Mouse (Mus musculus) heart, embryonic 15.5 days (tissue): Measurements from ENCODE around the gene Ceacam19. TPM values are rescaled to one million over a fixed set of nuclear protein-coding genes. Genes with fewer than 3 reads are reported as not detected.

Experiments used
- ATAC-seq: fragments of 200-750 bp; cut with Nextera tagmentation; replicated peaks from 2 replicates; pipeline ENCODE4 v1.8.0; 2017; ENCODE audit warnings: low read depth, moderate TSS enrichment; ENCODE audit not compliant: insufficient number of reproducible peaks, insufficient read depth, low FRiP score
- H3K27ac ChIP-seq: fragments of 300-500 bp; sonication (generic); 2 replicates; pipeline ENCODE4 v1.5.1; 2015; ENCODE audit warnings: mild to moderate bottlenecking, inconsistent platforms
- H3K27me3 ChIP-seq: fragments of 300-500 bp; sonication (generic); 2 replicates; pipeline ENCODE4 v1.6.1; 2015; ENCODE audit warnings: inconsistent platforms
- H3K36me3 ChIP-seq: fragments of 300-500 bp; sonication (generic); 2 replicates; pipeline ENCODE4 v1.6.1; 2015; ENCODE audit warnings: mild to moderate bottlenecking, inconsistent platforms
- H3K4me1 ChIP-seq: fragments of 300-500 bp; sonication (generic); replicated peaks from 2 replicates; pipeline ENCODE4 v1.6.1; 2015; ENCODE audit warnings: inconsistent platforms
- H3K4me2 ChIP-seq: fragments of 300-500 bp; sonication (generic); 2 replicates; pipeline ENCODE4 v1.6.1; 2015; ENCODE audit warnings: inconsistent platforms, mild to moderate bottlenecking, moderate library complexity
- H3K4me3 ChIP-seq: fragments of 300-500 bp; sonication (generic); 2 replicates; pipeline ENCODE4 v1.5.1; 2015; ENCODE audit warnings: mild to moderate bottlenecking, inconsistent platforms
- H3K9ac ChIP-seq: fragments of 300-500 bp; sonication (generic); 2 replicates; pipeline ENCODE4 v1.6.1; 2015; ENCODE audit warnings: mild to moderate bottlenecking, inconsistent platforms
- H3K9me3 ChIP-seq: fragments of 300-500 bp; sonication (generic); replicated peaks from 2 replicates; pipeline ENCODE4 v1.6.1; 2016; ENCODE audit warnings: inconsistent platforms
- WGBS: fragments of 180-500 bp; shearing (Covaris S2); methylation state at CpG from one replicate; pipeline ENCODE4 v1.1.7; 2015; ENCODE audit warnings: mixed read lengths; 5-methylcytosine and 5-hydroxymethylcytosine counted together
- polyA plus RNA-seq: library from polyadenylated mRNA; unstranded; fragments of >200 nt; fragmentation: Nextera tagmentation; extraction: Ambion mirVana; gene quantifications from 2 replicates; pipeline ENCODE4 v1.2.1, GENCODE M21; 2015

Ceacam19 gene
- polyA plus RNA-seq, 1 experiment from 2014 or later: not detected

DNA sequence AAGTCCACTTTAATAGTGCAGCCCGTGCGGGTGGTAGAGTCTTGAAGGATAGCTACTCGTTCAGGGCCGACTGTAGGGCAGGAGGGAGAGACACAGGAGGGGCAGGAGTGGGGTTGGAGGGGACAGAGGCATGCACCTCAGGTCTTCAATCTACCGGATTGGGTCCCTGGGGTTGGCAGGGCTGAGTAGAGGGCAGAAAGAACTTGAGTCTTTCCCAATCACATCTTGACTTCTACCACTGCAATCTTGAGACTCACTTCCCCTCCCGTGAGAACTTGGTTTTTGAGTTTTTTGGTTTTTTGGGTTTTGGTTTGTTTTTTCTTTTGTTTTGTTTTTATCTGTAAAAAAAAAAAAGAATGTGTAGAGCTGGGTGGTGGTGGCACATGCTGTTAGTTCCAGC lies 31.5 kb downstream of the Ceacam19 start:
- Histone ChIP-seq H3K27ac (no peak overlapping the region), H3K27me3 (peaks cover 20% of the 10 kb centered on the region), H3K9me3 (no peaks in the 10 kb centered on the region), H3K4me3 (no peak overlapping the region), H3K9ac (no peak overlapping the region), H3K4me1 (peaks cover 6% of the 10 kb centered on the region; the same call in 1 of the 2 replicates), H3K4me2 (no peak overlapping the region), H3K36me3 (no peaks in the 10 kb centered on the region)
- ATAC-seq: no peak
- WGBS: 78% methylated on average over 6 of the region's 6 CpGs

- no peak overlapping the region for H3K4me3 ChIP-seq
- no peaks in the 10 kb centered on the region for H3K9me3 ChIP-seq
- ATAC-seq: no peak
- H3K4me2 ChIP-seq: no peak overlapping the region
- H3K9ac ChIP-seq: no peak overlapping the region
- peaks cover 26% of the 10 kb centered on the region for H3K27me3 ChIP-seq
- H3K4me1 ChIP-seq: peaks cover 6% of the 10 kb centered on the region; the same call in 1 of the 2 replicates
- H3K36me3 ChIP-seq: no peaks in the 10 kb centered on the region
- WGBS: 72% methylated on average over 5 of the region's 5 CpGs
- H3K27ac ChIP-seq: no peak overlapping the region
Measured at GRCm38 (mm10) chr7:19855663-19856062, 32.1 kb downstream of the Ceacam19 start.

DNA sequence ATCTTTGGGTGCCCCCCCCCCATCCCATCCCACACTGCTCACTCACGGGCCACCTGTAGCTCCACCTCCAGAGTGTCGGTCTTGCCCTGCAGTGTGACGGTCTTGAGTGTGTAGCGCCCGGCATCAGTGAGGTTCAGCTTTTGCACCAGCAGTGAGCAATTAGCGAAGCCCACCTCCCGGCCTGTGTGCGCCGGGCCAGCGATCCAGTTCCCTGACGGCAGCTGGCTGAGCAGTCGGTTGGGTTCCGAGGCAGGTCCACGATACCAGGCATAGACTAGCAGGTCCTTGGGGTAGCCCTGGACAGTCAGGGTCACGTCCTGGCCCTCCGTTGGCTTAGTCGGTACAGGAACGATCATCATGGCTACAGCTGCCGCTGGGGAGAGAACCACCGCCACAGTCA lies 34.2 kb downstream of the Ceacam19 start:
- H3K4me1 ChIP-seq: peaks cover 6% of the 10 kb centered on the region; the same call in 1 of the 2 replicates
- no peak overlapping the region for H3K4me2 ChIP-seq
- WGBS: 83% methylated on average over 20 of the region's 20 CpGs
- no peaks in the 10 kb centered on the region for H3K36me3 ChIP-seq
- no peak for ATAC-seq
- no peak overlapping the region for H3K4me3 ChIP-seq
- H3K27ac ChIP-seq: no peak overlapping the region
- H3K9ac ChIP-seq: no peak overlapping the region
- H3K27me3 ChIP-seq: peaks cover 29% of the 10 kb centered on the region
- H3K9me3 ChIP-seq: no peaks in the 10 kb centered on the region

- Histone ChIP-seq H3K4me2 (peak within 1 kb of the TSS; percentile 48), H3K36me3 (no peaks in the 10 kb centered on the region), H3K9me3 (no peaks in the 10 kb centered on the region), H3K4me3 (peak within 1 kb of the TSS; percentile 19; the same call in 1 of the 2 replicates), H3K4me1 (peaks cover 13% of the 10 kb centered on the region), H3K27me3 (peaks cover 29% of the 10 kb centered on the region), H3K9ac (no peak within 1 kb of the TSS), H3K27ac (no peak within 1 kb of the TSS)
- ATAC-seq: no peak; the same call in 1 of the 2 replicates
- WGBS: 3% methylated on average over 33 of the region's 33 CpGs
Measured at GRCm38 (mm10) chr7:19851858-19852570, 35.8 kb downstream of the Ceacam19 start, which contains the start of gene Gm19345. TSS of gene Gm19345 (plus strand) at chr7:19852003.

DNA sequence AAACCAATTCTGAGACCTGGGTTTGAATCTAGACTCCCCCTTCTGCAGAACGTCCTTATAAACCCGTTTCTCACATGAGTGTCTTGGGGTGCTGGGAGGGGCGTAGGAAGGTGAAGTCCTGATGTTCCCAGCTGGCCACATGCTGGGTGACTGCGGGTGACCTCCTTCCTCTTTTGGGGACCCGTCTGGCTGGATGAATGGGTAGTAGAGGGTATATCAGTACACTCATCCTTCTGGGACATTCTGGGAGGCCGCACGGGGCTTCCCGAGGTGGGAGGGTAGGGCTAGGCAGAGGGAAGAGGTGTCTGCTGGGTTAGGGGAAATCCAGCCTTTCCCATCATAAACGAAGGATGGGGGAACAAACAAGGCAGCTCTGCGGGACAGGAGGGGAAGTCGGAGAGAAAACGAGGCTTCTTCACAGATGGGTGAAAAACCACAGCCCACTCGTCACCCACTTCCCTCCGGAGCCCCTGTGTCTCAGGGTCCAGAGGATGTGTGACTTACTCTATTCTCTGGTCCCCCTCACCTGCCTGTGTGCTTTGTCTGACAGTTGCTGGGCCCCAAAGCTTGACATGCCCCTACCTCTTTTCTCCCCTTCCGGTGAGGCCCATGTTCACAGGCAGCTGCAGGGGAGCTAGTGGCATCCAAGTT lies 43.1 kb downstream of the Ceacam19 start:
- H3K4me3 ChIP-seq: no peak overlapping the region
- no peaks in the 10 kb centered on the region for H3K9me3 ChIP-seq
- WGBS: 56% methylated on average over 15 of the region's 15 CpGs
- H3K4me2 ChIP-seq: no peak overlapping the region; the same call in 1 of the 2 replicates
- H3K4me1 ChIP-seq: peaks cover 12% of the 10 kb centered on the region
- no peak for ATAC-seq
- peaks cover 25% of the 10 kb centered on the region for H3K27me3 ChIP-seq
- no peaks in the 10 kb centered on the region for H3K36me3 ChIP-seq
- no peak overlapping the region for H3K27ac ChIP-seq
- no peak overlapping the region for H3K9ac ChIP-seq

- no peak overlapping the region for H3K9ac ChIP-seq
- H3K27ac ChIP-seq: no peak overlapping the region
- 0 out of 2 replicates have a peak, but pooled peaks have one; percentile 13 for ATAC-seq
- peaks cover 12% of the 10 kb centered on the region for H3K4me1 ChIP-seq
- no peaks in the 10 kb centered on the region for H3K36me3 ChIP-seq
- no peaks in the 10 kb centered on the region for H3K9me3 ChIP-seq
- H3K27me3 ChIP-seq: peaks cover 25% of the 10 kb centered on the region
- WGBS: 2% methylated on average over 11 of the region's 11 CpGs
- no peak overlapping the region; the same call in 1 of the 2 replicates for H3K4me2 ChIP-seq
- H3K4me3 ChIP-seq: no peak overlapping the region
Measured at GRCm38 (mm10) chr7:19843561-19843960, 44.2 kb downstream of the Ceacam19 start.

DNA sequence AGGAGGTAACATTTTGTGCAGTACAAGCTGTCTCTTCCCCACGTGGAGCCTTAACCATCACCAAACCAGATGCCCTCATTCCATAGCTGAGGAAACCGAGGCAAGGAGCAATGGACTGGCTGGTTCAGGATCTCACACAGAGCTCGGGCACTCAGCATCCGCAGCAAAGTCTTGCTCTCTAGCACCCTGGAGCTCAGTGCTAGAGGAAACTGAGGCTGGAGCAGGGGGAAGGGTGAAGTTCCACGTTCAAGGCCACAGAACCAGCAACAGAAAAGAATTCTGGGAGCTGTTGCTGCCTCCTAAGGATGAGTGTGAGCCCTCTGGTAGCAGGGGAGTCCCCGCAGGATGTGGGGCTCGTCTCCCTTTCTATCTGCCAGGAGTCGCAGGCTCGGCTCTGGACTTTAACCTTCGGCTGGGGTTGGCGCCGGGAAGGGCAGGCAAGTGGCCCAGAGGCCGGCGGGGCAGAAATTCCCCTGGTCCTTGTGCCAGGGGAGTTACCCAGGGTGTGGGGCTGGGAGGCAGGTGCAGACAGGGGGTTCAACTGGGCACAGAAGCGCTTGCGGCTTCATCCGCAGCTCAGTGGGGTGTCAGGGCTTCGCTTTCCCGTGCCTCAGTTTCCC lies 44.8 kb downstream of the Ceacam19 start:
- Histone ChIP-seq H3K36me3 (no peaks in the 10 kb centered on the region), H3K27ac (no peak overlapping the region), H3K9me3 (no peaks in the 10 kb centered on the region), H3K4me1 (peaks cover 12% of the 10 kb centered on the region), H3K9ac (no peak overlapping the region), H3K27me3 (peaks cover 25% of the 10 kb centered on the region), H3K4me2 (no peak overlapping the region), H3K4me3 (no peak overlapping the region)
- ATAC-seq: no peak
- 28% methylated on average over 19 of the region's 19 CpGs for WGBS

- ATAC-seq: no peak
- H3K27ac ChIP-seq: no peak overlapping the region
- H3K4me1 ChIP-seq: peaks cover 5% of the 10 kb centered on the region; the same call in 1 of the 2 replicates
- H3K4me3 ChIP-seq: no peak overlapping the region
- no peak overlapping the region for H3K9ac ChIP-seq
- peaks cover 23% of the 10 kb centered on the region for H3K27me3 ChIP-seq
- WGBS: 72% methylated on average over 21 of the region's 21 CpGs
- H3K4me2 ChIP-seq: no peak overlapping the region
- H3K36me3 ChIP-seq: no peaks in the 10 kb centered on the region
- H3K9me3 ChIP-seq: no peaks in the 10 kb centered on the region
Measured at GRCm38 (mm10) chr7:19841686-19842413, 45.9 kb downstream of the Ceacam19 start.

GRCm38 (mm10) chr7:19840936-19841335 lies 46.8 kb downstream of the Ceacam19 start:
- H3K36me3 ChIP-seq: no peaks in the 10 kb centered on the region
- 78% methylated on average over 3 of the region's 3 CpGs for WGBS

GRCm38 (mm10) chr7:19840371-19840770 lies 47.4 kb downstream of the Ceacam19 start:
- Histone ChIP-seq H3K4me1 (peaks cover 5% of the 10 kb centered on the region; the same call in 1 of the 2 replicates), H3K9me3 (no peaks in the 10 kb centered on the region), H3K4me3 (no peak overlapping the region), H3K4me2 (no peak overlapping the region), H3K36me3 (no peaks in the 10 kb centered on the region), H3K27ac (no peak overlapping the region), H3K9ac (no peak overlapping the region), H3K27me3 (peaks cover 22% of the 10 kb centered on the region)
- no peak for ATAC-seq
- 71% methylated on average over 4 of the region's 4 CpGs for WGBS

More at GRCm38 (mm10) chr7:19840936-19841335, 46.8 kb downstream of the Ceacam19 start:
- Histone ChIP-seq H3K4me3 (no peak overlapping the region), H3K4me1 (peaks cover 5% of the 10 kb centered on the region; the same call in 1 of the 2 replicates), H3K9ac (no peak overlapping the region), H3K4me2 (no peak overlapping the region), H3K27ac (no peak overlapping the region), H3K27me3 (peaks cover 23% of the 10 kb centered on the region), H3K9me3 (no peaks in the 10 kb centered on the region)
- ATAC-seq: no peak

DNA sequence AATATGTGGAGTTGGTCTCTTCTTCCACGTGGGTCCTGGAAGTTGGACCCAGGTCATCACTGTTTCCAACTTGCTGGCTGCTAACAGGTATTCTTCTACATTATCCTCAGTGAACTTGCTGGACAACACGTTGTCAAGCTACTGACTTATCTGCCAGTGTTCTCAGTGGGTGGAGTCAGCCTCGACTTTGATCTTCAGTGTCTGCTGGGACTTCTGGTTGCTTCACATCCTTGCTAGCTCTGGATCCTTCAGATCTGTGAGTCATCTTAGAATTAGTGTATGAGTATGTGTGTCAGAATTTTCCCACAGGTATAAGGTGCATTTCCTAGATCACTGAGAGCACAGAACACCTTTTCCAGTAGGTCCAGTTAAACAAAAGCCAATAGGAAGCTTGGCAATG lies 50.9 kb downstream of the Ceacam19 start:
- Histone ChIP-seq H3K27me3 (no peaks in the 10 kb centered on the region), H3K4me3 (no peak overlapping the region), H3K4me1 (no peaks in the 10 kb centered on the region), H3K27ac (no peak overlapping the region), H3K9me3 (no peaks in the 10 kb centered on the region), H3K4me2 (no peak overlapping the region), H3K9ac (no peak overlapping the region), H3K36me3 (no peaks in the 10 kb centered on the region)
- 44% methylated on average over 3 of the region's 3 CpGs for WGBS
- ATAC-seq: no peak
